Mouse (Mus musculus) E14TG2a.4 (cell line): ENCODE results near the gene Bcl11b.

Experiments used
- H3K27me3 ChIP-seq: 2 replicates; pipeline ENCODE4 v1.6.1; 2014; ENCODE audit warnings: low read length, control low read depth; ENCODE audit not compliant: insufficient read depth
- H3K36me3 ChIP-seq: 2 replicates; pipeline ENCODE4 v1.6.1; 2014; ENCODE audit warnings: low read length, control low read depth; ENCODE audit not compliant: insufficient read depth
- H3K4me1 ChIP-seq: replicated peaks from 2 replicates; pipeline ENCODE4 v1.6.1; 2014; ENCODE audit warnings: low read depth, low read length, control low read depth
- H3K4me3 ChIP-seq: replicated peaks from 2 replicates; pipeline ENCODE4 v1.5.1; 2014; ENCODE audit warnings: mild to moderate bottlenecking, low read length
- H3K9me3 ChIP-seq: 2 replicates; pipeline ENCODE4 v1.6.1; 2014; ENCODE audit warnings: low read length, control low read depth
- CTCF ChIP-seq: conservative IDR thresholded peaks from 2 replicates; pipeline ENCODE4 v1.5.1; 2014; ENCODE audit warnings: low read length
- NANOG ChIP-seq: IDR thresholded peaks from 2 replicates; pipeline ENCODE4 v1.6.1; 2014; ENCODE audit warnings: borderline replicate concordance, low read length, mixed read lengths
- POU5F1 ChIP-seq: IDR thresholded peaks from 2 replicates; pipeline ENCODE4 v1.6.1; 2014; ENCODE audit warnings: low read length, borderline replicate concordance

Bcl11b gene

GRCm38 (mm10) chr12:107921154-107921553 lies 82.2 kb downstream of the Bcl11b start:
- Histone ChIP-seq H3K4me3 (no peak overlapping the region), H3K27me3 (peaks cover 80% of the 10 kb centered on the region), H3K9me3 (0 out of 2 replicates have a peak, but pooled peaks cover 6% of the 10 kb centered on the region), H3K36me3 (no peaks in the 10 kb centered on the region), H3K4me1 (peaks cover 11% of the 10 kb centered on the region; the same call in 1 of the 2 replicates)
- TF ChIP-seq NANOG (no peak), CTCF (no peak), POU5F1 (no peak)

- Histone ChIP-seq H3K4me1 (peaks cover 11% of the 10 kb centered on the region; the same call in 1 of the 2 replicates), H3K36me3 (no peaks in the 10 kb centered on the region), H3K4me3 (no peak overlapping the region)
Observed at GRCm38 (mm10) chr12:107920716-107921115, 82.7 kb downstream of the Bcl11b start.

GRCm38 (mm10) chr12:107920076-107920475 lies 83.3 kb downstream of the Bcl11b start:
- H3K9me3 ChIP-seq: 0 out of 2 replicates have a peak, but pooled peaks cover 6% of the 10 kb centered on the region
- H3K4me3 ChIP-seq: no peak overlapping the region
- H3K27me3 ChIP-seq: peaks cover 82% of the 10 kb centered on the region
- TF ChIP-seq CTCF (no peak), POU5F1 (no peak), NANOG (no peak)
- H3K4me1 ChIP-seq: peaks cover 15% of the 10 kb centered on the region
- H3K36me3 ChIP-seq: no peaks in the 10 kb centered on the region

More at GRCm38 (mm10) chr12:107920716-107921115, 82.7 kb downstream of the Bcl11b start:
- peaks cover 81% of the 10 kb centered on the region for H3K27me3 ChIP-seq
- TF ChIP-seq NANOG (no peak), CTCF (no peak), POU5F1 (no peak)
- H3K9me3 ChIP-seq: 0 out of 2 replicates have a peak, but pooled peaks cover 6% of the 10 kb centered on the region

- Histone ChIP-seq H3K36me3 (no peaks in the 10 kb centered on the region), H3K4me1 (peaks cover 15% of the 10 kb centered on the region), H3K4me3 (no peak overlapping the region), H3K27me3 (peaks cover 84% of the 10 kb centered on the region), H3K9me3 (0 out of 2 replicates have a peak, but pooled peaks cover 6% of the 10 kb centered on the region)
- no peak for TF ChIP-seq CTCF
- TF ChIP-seq NANOG: no peak
- no peak for TF ChIP-seq POU5F1
Observed at GRCm38 (mm10) chr12:107918779-107919178, 84.6 kb downstream of the Bcl11b start.

GRCm38 (mm10) chr12:107916008-107916407 lies 87.4 kb downstream of the Bcl11b start:
- peaks cover 20% of the 10 kb centered on the region for H3K4me1 ChIP-seq

GRCm38 (mm10) chr12:107915396-107915795 lies 88.0 kb downstream of the Bcl11b start:
- TF ChIP-seq CTCF (no peak), POU5F1 (no peak), NANOG (no peak)
- Histone ChIP-seq H3K36me3 (no peaks in the 10 kb centered on the region), H3K27me3 (peaks cover 82% of the 10 kb centered on the region), H3K4me1 (peaks cover 20% of the 10 kb centered on the region), H3K9me3 (0 out of 2 replicates have a peak, but pooled peaks cover 6% of the 10 kb centered on the region), H3K4me3 (peak overlapping the region; percentile 67)

More at GRCm38 (mm10) chr12:107916008-107916407, 87.4 kb downstream of the Bcl11b start:
- H3K4me3 ChIP-seq: peak overlapping the region; percentile 67
- H3K36me3 ChIP-seq: no peaks in the 10 kb centered on the region
- 0 out of 2 replicates have a peak, but pooled peaks cover 6% of the 10 kb centered on the region for H3K9me3 ChIP-seq
- TF ChIP-seq POU5F1: no peak
- no peak for TF ChIP-seq CTCF
- H3K27me3 ChIP-seq: peaks cover 78% of the 10 kb centered on the region

- Histone ChIP-seq H3K4me3 (no peak overlapping the region), H3K9me3 (no peaks in the 10 kb centered on the region), H3K27me3 (peaks cover 65% of the 10 kb centered on the region), H3K4me1 (peaks cover 24% of the 10 kb centered on the region), H3K36me3 (no peaks in the 10 kb centered on the region)
- TF ChIP-seq CTCF: no peak
Observed at GRCm38 (mm10) chr12:107908826-107909225, 94.6 kb downstream of the Bcl11b start.

GRCm38 (mm10) chr12:107905333-107905732 lies 98.1 kb downstream of the Bcl11b start:
- H3K4me1 ChIP-seq: peaks cover 23% of the 10 kb centered on the region
- H3K36me3 ChIP-seq: no peaks in the 10 kb centered on the region
- H3K27me3 ChIP-seq: peaks cover 72% of the 10 kb centered on the region
- no peaks in the 10 kb centered on the region for H3K9me3 ChIP-seq
- TF ChIP-seq POU5F1 (no peak), NANOG (no peak), CTCF (peak; percentile 63)
- H3K4me3 ChIP-seq: no peak overlapping the region

- Histone ChIP-seq H3K36me3 (no peaks in the 10 kb centered on the region), H3K9me3 (no peaks in the 10 kb centered on the region), H3K4me3 (peak overlapping the region; percentile 21; the same call in 1 of the 2 replicates), H3K4me1 (peaks cover 23% of the 10 kb centered on the region), H3K27me3 (peaks cover 71% of the 10 kb centered on the region)
- TF ChIP-seq NANOG (no peak), POU5F1 (no peak), CTCF (no peak)
Observed at GRCm38 (mm10) chr12:107904457-107904856, 98.9 kb downstream of the Bcl11b start.
